Mouse (Mus musculus): ENCODE results near the gene Tbx22.

The Tbx22 gene

DNA sequence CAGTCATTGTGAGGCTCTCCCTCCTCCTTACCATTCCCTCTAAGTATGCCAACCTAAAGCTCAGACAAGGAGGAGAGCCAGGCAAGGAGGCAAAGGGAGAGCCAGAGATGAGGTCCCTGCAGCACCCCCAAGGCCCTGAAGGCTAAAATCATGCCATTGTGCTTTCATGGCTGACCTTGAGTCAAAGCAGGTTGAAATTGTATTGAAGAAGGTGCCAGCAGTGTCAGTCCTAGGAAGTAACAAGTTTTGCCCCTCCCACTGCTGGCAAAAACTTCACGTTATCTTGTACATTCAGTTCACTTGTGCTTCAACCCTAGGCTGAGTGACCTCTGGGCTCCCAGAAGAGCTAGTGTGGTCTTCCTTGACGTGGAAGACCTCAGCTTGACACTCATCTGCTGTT, at the start of gene Tbx22:
TSS of gene Tbx22 (plus strand) at position 301 of the 400 bp plus-strand sequence.
- DNase-seq (ENCODE audit: low read depth, low spot score), result no peak

GRCm38 (mm10) chrX:107668677-107669076, 913 bp downstream of the Tbx22 start:
- no peak for DNase-seq (ENCODE audit: low read depth, low spot score)

DNA sequence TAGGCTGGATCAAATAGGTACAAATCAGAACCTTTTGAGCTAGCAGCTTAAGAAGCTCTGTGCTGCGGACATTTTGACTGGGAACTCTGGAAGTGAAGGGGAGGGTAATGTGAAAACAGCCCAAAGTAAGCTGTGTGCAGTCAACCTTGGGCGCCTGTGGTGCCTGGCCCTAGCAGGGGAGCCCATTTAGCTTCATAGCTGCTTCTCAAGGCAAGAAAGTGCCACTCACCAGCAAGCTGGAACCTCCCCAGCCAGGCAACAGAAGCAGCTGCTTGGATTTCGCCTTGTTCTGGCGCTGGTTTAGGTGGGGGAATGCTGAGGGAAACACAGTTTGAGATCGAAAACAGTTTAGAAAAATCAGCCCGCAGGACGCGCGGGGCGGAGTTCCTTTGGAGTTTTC, 11.4 kb downstream of the Tbx22 start:
- no peak for DNase-seq (ENCODE audit: low read depth, low spot score)

DNA sequence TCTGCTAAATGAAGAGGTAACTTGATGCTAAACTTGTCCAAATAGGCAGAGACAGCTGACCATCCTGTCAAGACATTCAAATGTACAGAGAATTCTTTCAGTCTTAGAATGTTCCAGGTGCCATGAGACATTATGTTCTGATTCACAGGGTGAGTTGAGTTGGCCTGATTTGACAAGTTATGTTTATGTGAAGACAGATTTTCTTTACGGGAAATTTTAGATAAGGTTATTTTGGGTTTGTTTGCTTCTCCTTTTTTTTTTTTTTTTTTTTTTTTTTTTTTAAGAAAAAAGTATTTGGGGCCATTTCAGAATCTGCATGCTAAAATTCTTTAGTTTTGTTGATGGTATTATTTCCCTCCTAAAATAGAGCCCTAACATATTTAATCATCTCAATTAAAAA, 40.8 kb downstream of the Tbx22 start:
- no peak for DNase-seq (ENCODE audit: low read depth, low spot score)

- DNase-seq (ENCODE audit: low read depth, low spot score), result no peak
These were observed 55.8 kb downstream of the Tbx22 start for GRCm38 (mm10) chrX:107723541-107723940.
